Mouse (Mus musculus) small intestine, adult 2 months (tissue): ENCODE results near the gene Sept9.

Source experiments
- CTCF ChIP-seq: fragments of 200-500 bp; IDR thresholded peaks from 2 replicates; pipeline ENCODE4 v1.5.1; 2012; ENCODE audit warnings: low read depth, mild to moderate bottlenecking, control low read depth, inconsistent platforms, low read length, moderate library complexity, mixed read lengths; ENCODE audit not compliant: insufficient replicate concordance, insufficient read length; ENCODE audit errors: extremely low read depth
- POLR2A ChIP-seq: fragments of 200-500 bp; IDR thresholded peaks from 2 replicates; pipeline ENCODE4 v1.6.1; 2012; ENCODE audit warnings: low read depth, mild to moderate bottlenecking, control low read depth, inconsistent platforms, low read length, moderate library complexity

DNA sequence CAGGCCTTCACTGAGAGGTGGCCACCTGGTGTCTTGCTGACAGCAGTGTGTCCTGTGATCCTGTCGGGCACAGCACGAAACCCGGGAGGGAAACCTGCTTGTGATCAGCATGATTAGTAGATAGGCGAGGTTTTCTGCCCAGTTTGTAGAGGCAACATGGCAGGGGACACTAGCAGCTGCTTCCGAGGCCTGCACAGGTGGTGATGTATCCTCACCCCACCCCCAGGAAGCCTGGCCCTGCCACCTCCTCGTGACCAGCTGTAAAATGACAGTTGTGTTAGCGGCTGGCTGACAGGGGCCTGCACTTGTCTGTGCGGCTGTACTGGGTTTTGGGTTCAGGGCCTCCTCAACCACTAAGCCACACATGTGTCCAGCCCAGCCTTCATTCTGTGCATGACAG lies 34.4 kb downstream of the Sept9 start:
- TF ChIP-seq CTCF (no peak), POLR2A (no peak)
